Mouse (Mus musculus) spleen, adult 2 months (tissue): ENCODE results near the gene Rif1. TPM values are rescaled to one million over a fixed set of nuclear protein-coding genes. Genes with fewer than 3 reads are reported as not detected.
A peak's percentile ranks its signal among the peaks of the same experiment; 100 is the strongest.

Source experiments
- DNase-seq, 2 experiments: peaks; one replicate each; pipeline versions ENCODE4 v3.0.0 to v3.0.0-alpha.2; 2012 to 2021; ENCODE audit warnings: low spot score in 2 of 2, low read depth in 1 of 2
- H3K27ac ChIP-seq: fragments of 200-500 bp; 2 replicates; pipeline ENCODE4 v1.5.1; 2012; ENCODE audit warnings: low read length, inconsistent platforms; ENCODE audit not compliant: insufficient read depth
- H3K27me3 ChIP-seq: fragments of 200-500 bp; 2 replicates; pipeline ENCODE4 v1.6.1; 2012; ENCODE audit warnings: mild to moderate bottlenecking, moderate library complexity, low read length, inconsistent platforms; ENCODE audit not compliant: control insufficient read depth, insufficient read depth
- H3K36me3 ChIP-seq: fragments of 200-500 bp; 2 replicates; pipeline ENCODE4 v1.6.1; 2012; ENCODE audit warnings: mild to moderate bottlenecking, low read length, inconsistent platforms; ENCODE audit not compliant: control insufficient read depth, insufficient read depth
- H3K4me1 ChIP-seq: fragments of 200-500 bp; 2 replicates; pipeline ENCODE4 v1.6.1; 2011; ENCODE audit warnings: inconsistent platforms; ENCODE audit not compliant: control insufficient read depth, insufficient read depth, insufficient read length
- H3K4me3 ChIP-seq: fragments of 200-500 bp; 2 replicates; pipeline ENCODE4 v1.5.1; 2011; ENCODE audit warnings: mild to moderate bottlenecking, inconsistent platforms; ENCODE audit not compliant: insufficient read depth, insufficient read length; ENCODE audit errors: extremely low read depth
- CTCF ChIP-seq: fragments of 200-500 bp; IDR thresholded peaks from 2 replicates; pipeline ENCODE4 v1.5.1; 2011; ENCODE audit warnings: mild to moderate bottlenecking, inconsistent platforms; ENCODE audit not compliant: insufficient read depth, insufficient read length, insufficient replicate concordance; ENCODE audit errors: extremely low read depth
- POLR2A ChIP-seq: fragments of 200-500 bp; IDR thresholded peaks from 2 replicates; pipeline ENCODE4 v1.6.1; 2011; ENCODE audit warnings: low read depth, low read length, inconsistent platforms
- WGBS: fragments of 180-500 bp; shearing (Covaris S2); methylation state at CpG from one replicate; pipeline ENCODE4 v1.1.7; 2018; 5-methylcytosine and 5-hydroxymethylcytosine counted together
- polyA plus RNA-seq: library from polyadenylated mRNA; depleted of rRNA; stranded (reverse); fragments of >200 nt; gene quantifications from 2 replicates; pipeline ENCODE4 v1.2.3, GENCODE M21; 2012

Rif1 gene
- polyA plus RNA-seq, 1 experiment, result 0.85 TPM

DNA sequence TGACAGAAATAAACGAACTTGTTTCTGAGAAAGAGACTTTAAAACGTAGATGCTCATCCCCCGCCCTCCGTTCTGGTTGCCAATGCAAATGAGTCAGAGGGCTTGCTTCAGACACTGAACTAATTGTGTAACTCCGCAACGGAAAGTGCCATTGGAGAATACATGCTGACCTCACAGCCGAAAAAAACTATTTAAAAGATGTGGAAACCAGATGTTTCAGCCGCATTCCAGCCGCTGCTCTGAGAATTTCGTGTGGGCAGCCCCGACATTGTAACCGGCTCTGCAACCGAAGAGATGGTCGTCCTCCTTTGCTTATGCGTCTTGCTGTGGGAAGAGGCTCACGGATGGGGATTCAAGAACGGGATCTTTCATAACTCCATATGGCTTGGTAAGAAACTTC, 34.8 kb upstream of the Rif1 start, which contains the start of gene Tnfaip6:
TSS of gene Tnfaip6 (plus strand) at position 128 of the 400 bp plus-strand sequence.
- Histone ChIP-seq H3K27me3 (0 out of 2 replicates have a peak, but pooled peaks cover 1% of the 10 kb centered on the region), H3K4me1 (no peaks in the 10 kb centered on the region), H3K27ac (no peak within 1 kb of the TSS), H3K36me3 (no peaks in the 10 kb centered on the region), H3K4me3 (peak within 1 kb of the TSS; percentile 13)
- DNase-seq, result no peak
- TF ChIP-seq POLR2A (no peak), CTCF (no peak)
- 5% methylated on average over 17 of the region's 17 CpGs for WGBS

GRCm38 (mm10) chr2:52038558-52038957, 34.1 kb upstream of the Rif1 start:
- Histone ChIP-seq H3K27ac (no peak overlapping the region), H3K27me3 (0 out of 2 replicates have a peak, but pooled peaks cover 1% of the 10 kb centered on the region), H3K36me3 (no peaks in the 10 kb centered on the region), H3K4me3 (no peak overlapping the region), H3K4me1 (no peaks in the 10 kb centered on the region)
- WGBS, result 63% methylated on average over 5 of the region's 5 CpGs
- no peak for DNase-seq
- TF ChIP-seq CTCF (no peak), POLR2A (no peak)

GRCm38 (mm10) chr2:52039083-52039801, 33.4 kb upstream of the Rif1 start:
- 0 out of 2 replicates have a peak, but pooled peaks cover 1% of the 10 kb centered on the region for H3K27me3 ChIP-seq
- WGBS, result 81% methylated on average over 8 of the region's 8 CpGs
- H3K36me3 ChIP-seq, result no peaks in the 10 kb centered on the region
- DNase-seq, result no peak
- no peaks in the 10 kb centered on the region for H3K4me1 ChIP-seq
- TF ChIP-seq POLR2A (no peak), CTCF (no peak)
- H3K4me3 ChIP-seq, result no peak overlapping the region
- H3K27ac ChIP-seq, result no peak overlapping the region

GRCm38 (mm10) chr2:52042132-52042531, 30.5 kb upstream of the Rif1 start:
- Histone ChIP-seq H3K4me3 (no peak overlapping the region), H3K4me1 (no peaks in the 10 kb centered on the region), H3K36me3 (no peaks in the 10 kb centered on the region), H3K27me3 (0 out of 2 replicates have a peak, but pooled peaks cover 1% of the 10 kb centered on the region), H3K27ac (no peak overlapping the region)
- 84% methylated on average over 3 of the region's 3 CpGs for WGBS
- DNase-seq, result no peak
- no peak for TF ChIP-seq POLR2A
- TF ChIP-seq CTCF, result no peak

GRCm38 (mm10) chr2:52042714-52043113, 29.9 kb upstream of the Rif1 start:
- H3K4me1 ChIP-seq, result no peaks in the 10 kb centered on the region

GRCm38 (mm10) chr2:52043485-52043884, 29.1 kb upstream of the Rif1 start:
- WGBS, result 93% methylated on average over 11 of the region's 11 CpGs
- no peaks in the 10 kb centered on the region for H3K27me3 ChIP-seq
- H3K4me3 ChIP-seq, result no peak overlapping the region
- no peak for DNase-seq
- no peak overlapping the region for H3K27ac ChIP-seq
- no peaks in the 10 kb centered on the region for H3K36me3 ChIP-seq
- H3K4me1 ChIP-seq, result no peaks in the 10 kb centered on the region
- TF ChIP-seq CTCF, result no peak
- no peak for TF ChIP-seq POLR2A

More at GRCm38 (mm10) chr2:52042714-52043113, 29.9 kb upstream of the Rif1 start:
- H3K27me3 ChIP-seq, result 0 out of 2 replicates have a peak, but pooled peaks cover 1% of the 10 kb centered on the region
- H3K27ac ChIP-seq, result no peak overlapping the region
- H3K36me3 ChIP-seq, result no peaks in the 10 kb centered on the region
- WGBS, result 83% methylated on average over 5 of the region's 5 CpGs
- DNase-seq, result no peak
- no peak for TF ChIP-seq POLR2A
- no peak for TF ChIP-seq CTCF
- no peak overlapping the region for H3K4me3 ChIP-seq

GRCm38 (mm10) chr2:52046032-52046431, 26.6 kb upstream of the Rif1 start:
- WGBS, result 86% methylated on average over 5 of the region's 5 CpGs
- no peak for DNase-seq
- no peak overlapping the region for H3K27ac ChIP-seq
- H3K27me3 ChIP-seq, result no peaks in the 10 kb centered on the region
- TF ChIP-seq CTCF (no peak), POLR2A (no peak)
- H3K36me3 ChIP-seq, result no peaks in the 10 kb centered on the region
- H3K4me1 ChIP-seq, result no peaks in the 10 kb centered on the region
- no peak overlapping the region for H3K4me3 ChIP-seq
